Mouse (Mus musculus): ENCODE results near the gene Vmn1r88. TPM values are rescaled to one million over a fixed set of nuclear protein-coding genes. Genes with fewer than 3 reads are reported as not detected.

Vmn1r88 gene
- under 1 TPM; 0.07 to 0.12 TPM for total RNA-seq (2021)

GRCm38 (mm10) chr7:13159268-13159667 lies at the start of gene Vmn1r88:
TSS of gene Vmn1r88 (plus strand) at chr7:13159568.
- DNase-seq, result no peak

GRCm38 (mm10) chr7:13119817-13120216 lies 39.6 kb upstream of the Vmn1r88 start, which contains the start of gene Vmn1r86:
TSS of gene Vmn1r86 (minus strand) at chr7:13119917.
- no peak for DNase-seq

- peak; percentile 21 for DNase-seq
These were observed 35.7 kb upstream of the Vmn1r88 start for GRCm38 (mm10) chr7:13123554-13124153.

GRCm38 (mm10) chr7:13131856-13132255 lies 27.5 kb upstream of the Vmn1r88 start:
- DNase-seq, result no peak

- no peak for DNase-seq
These were observed 22.0 kb upstream of the Vmn1r88 start for GRCm38 (mm10) chr7:13137340-13137739.

- no peak for DNase-seq
These were observed 19.3 kb upstream of the Vmn1r88 start, which contains the start of gene Vmn1r87 for GRCm38 (mm10) chr7:13140057-13140456. TSS of gene Vmn1r87 (minus strand) at chr7:13140157.

- DNase-seq, result no peak
These were observed 53.4 kb downstream of the Vmn1r88 start, which contains the start of gene Vmn1r89 for GRCm38 (mm10) chr7:13212720-13213119. TSS of gene Vmn1r89 (plus strand) at chr7:13213020.

Other genes starting within 250 kb of the Vmn1r88 start
- gene Rps5, start 237.3 kb upstream of the Vmn1r88 start, total RNA-seq (2021), result 100 to 1,000 TPM; 857 to 895 TPM
- gene Rnf225, start 232.2 kb upstream of the Vmn1r88 start, total RNA-seq (2021), result under 1 TPM; 0.38 to 0.67 TPM
- gene Zfp324, start 193.7 kb upstream of the Vmn1r88 start, total RNA-seq (2021), result 1 to 10 TPM; 4.9 to 5.4 TPM
- gene Zfp446, start 181.7 kb upstream of the Vmn1r88 start, total RNA-seq (2021), result 1 to 10 TPM; 3.3 to 4.3 TPM
- not detected for gene Slc27a5, start 161.4 kb upstream of the Vmn1r88 start, total RNA-seq (2021)
- gene Trim28, start 160.5 kb upstream of the Vmn1r88 start, total RNA-seq (2021), result 100 to 1,000 TPM; 240 to 249 TPM
- gene Zbtb45, start 149.5 kb upstream of the Vmn1r88 start, total RNA-seq (2021), result 10 to 100 TPM; 11.0 to 12.1 TPM
- gene Chmp2a, start 124.8 kb upstream of the Vmn1r88 start, total RNA-seq (2021), result 100 to 1,000 TPM; 114 to 129 TPM
- gene Ube2m, start 121.3 kb upstream of the Vmn1r88 start, total RNA-seq (2021), result 100 to 1,000 TPM; 193 to 202 TPM
- 1 to 10 TPM; 1.2 TPM for gene Mzf1, start 104.8 kb upstream of the Vmn1r88 start, total RNA-seq (2021)
- gene Vmn1r85, start 64.4 kb upstream of the Vmn1r88 start, total RNA-seq (2021), result not detected
- not detected for gene Vmn1r86, start 39.7 kb upstream of the Vmn1r88 start, total RNA-seq (2021)
- gene Vmn1r87, start 19.4 kb upstream of the Vmn1r88 start, total RNA-seq (2021), result not detected
- gene Vmn1r89, start 53.5 kb downstream of the Vmn1r88 start, total RNA-seq (2021), result not detected
- gene Lig1, start 117.7 kb downstream of the Vmn1r88 start, total RNA-seq (2021), result 10 to 100 TPM; 44.3 to 45.5 TPM
- 1 to 10 TPM; 5.8 to 6.5 TPM for gene Zswim9, start 119.2 kb downstream of the Vmn1r88 start, total RNA-seq (2021)
- gene Pla2g4c, start 165.1 kb downstream of the Vmn1r88 start, total RNA-seq (2021), result under 1 TPM; 0.27 to 0.43 TPM
- gene Cabp5, start 238.6 kb downstream of the Vmn1r88 start, total RNA-seq (2021), result under 1 TPM in 1 of 2 experiments, not detected in 1; 0.47 TPM

All from heart, postnatal 4 days (tissue).